Mouse (Mus musculus) embryonic fibroblast, embryonic 13.5 days (primary cell): Measurements from ENCODE around the gene Gif. TPM values are rescaled to one million over a fixed set of nuclear protein-coding genes. Genes with fewer than 3 reads are reported as not detected.

Source experiments
- H3K27ac ChIP-seq: 2 replicates; pipeline ENCODE4 v1.5.1; 2012; ENCODE audit warnings: low read length, control low read depth, inconsistent platforms; ENCODE audit not compliant: insufficient read depth
- H3K4me1 ChIP-seq: 2 replicates; pipeline ENCODE4 v1.6.1; 2011; ENCODE audit warnings: low read length; ENCODE audit not compliant: control insufficient read depth, insufficient read depth
- H3K4me3 ChIP-seq: 2 replicates; pipeline ENCODE4 v1.5.1; 2011; ENCODE audit warnings: mild to moderate bottlenecking, control low read depth, low read length; ENCODE audit not compliant: insufficient read depth
- CTCF ChIP-seq: IDR thresholded peaks from 2 replicates; pipeline ENCODE4 v1.5.1; 2011; ENCODE audit warnings: mild to moderate bottlenecking, control low read depth, low read length, moderate library complexity, borderline replicate concordance; ENCODE audit not compliant: insufficient read depth
- POLR2A ChIP-seq: IDR thresholded peaks from 2 replicates; pipeline ENCODE4 v1.6.1; 2011; ENCODE audit warnings: low read depth, mild to moderate bottlenecking, control low read depth, low read length, moderate library complexity
- polyA plus RNA-seq: library from polyadenylated mRNA; stranded (reverse); fragments of >200 nt; gene quantifications from 2 replicates; pipeline ENCODE4 v1.2.4, GENCODE M21; 2011; ENCODE audit warnings: low read depth; ENCODE audit not compliant: missing spikeins, insufficient read length

Gene Gif
- polyA plus RNA-seq, 1 experiment: not detected

DNA sequence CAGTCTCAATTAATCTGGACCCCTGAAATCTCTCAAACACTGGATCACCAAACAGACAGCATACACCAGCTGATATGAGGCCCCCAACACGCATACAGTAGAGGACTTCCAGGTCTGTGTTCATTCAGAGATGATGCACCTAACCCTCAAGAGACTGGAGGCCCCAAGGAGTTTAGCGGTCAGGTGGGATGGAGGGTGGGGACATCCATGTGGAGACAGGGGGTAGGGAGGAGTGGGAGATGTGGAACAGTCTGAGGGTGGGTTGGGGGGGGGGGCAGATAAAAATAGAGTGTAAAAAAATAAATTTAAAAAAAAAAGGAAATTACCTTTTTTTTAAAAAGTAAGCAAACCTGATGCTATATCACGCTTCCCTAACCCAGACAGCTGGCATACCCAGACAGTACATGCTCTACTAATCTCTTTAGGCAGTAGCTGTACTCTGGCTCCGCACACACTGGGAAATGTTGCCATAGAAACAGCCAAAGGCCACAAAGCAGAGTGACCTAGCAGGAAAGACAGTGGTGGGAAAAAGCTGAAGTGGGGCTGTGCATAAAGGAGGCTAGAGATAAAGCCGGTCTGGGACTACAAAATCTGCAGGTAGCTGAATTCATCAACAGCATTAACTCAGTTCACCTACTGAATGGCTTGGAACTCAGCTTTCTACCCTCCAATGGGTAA is 64.5 kb downstream of the Gif start:
- TF ChIP-seq CTCF (no peak), POLR2A (no peak)
- peaks cover 23% of the 10 kb centered on the region for H3K4me1 ChIP-seq
- no peak overlapping the region for H3K4me3 ChIP-seq
- H3K27ac ChIP-seq: no peak overlapping the region

Other genes with a start within 250 kb of the Gif start
- gene Ms4a6b, start 231.0 kb upstream of the Gif start, polyA plus RNA-seq: 1.1 TPM in 1 of 2 replicates, not detected in the other
- gene Ms4a4d, start 210.8 kb upstream of the Gif start, polyA plus RNA-seq: 0.43 and 1.0 TPM in 2 replicates
- 0.67 and 2.2 TPM in 2 replicates for gene Ms4a6d, start 142.7 kb upstream of the Gif start, polyA plus RNA-seq
- gene Ms4a2, start 123.8 kb upstream of the Gif start, polyA plus RNA-seq: not detected in 2 replicates
- not detected in 2 replicates for gene Ms4a3, start 106.7 kb upstream of the Gif start, polyA plus RNA-seq
- gene Oosp2, start 87.0 kb upstream of the Gif start, polyA plus RNA-seq: not detected in 2 replicates
- gene Oosp1, start 56.4 kb upstream of the Gif start, polyA plus RNA-seq: not detected in 2 replicates
- not detected in 2 replicates for gene Oosp3, start 50.5 kb upstream of the Gif start, polyA plus RNA-seq
- gene Mrpl16, start 22.8 kb downstream of the Gif start, polyA plus RNA-seq: 29.2 and 34.4 TPM in 2 replicates
- gene Stx3, start 71.8 kb downstream of the Gif start, polyA plus RNA-seq: 10.4 and 14.8 TPM in 2 replicates
- gene Olfr1417, start 91.7 kb downstream of the Gif start, polyA plus RNA-seq: not detected in 2 replicates
- not detected in 2 replicates for gene Olfr1418, start 113.5 kb downstream of the Gif start, polyA plus RNA-seq
- not detected in 2 replicates for gene Olfr1419, start 127.6 kb downstream of the Gif start, polyA plus RNA-seq
- not detected in 2 replicates for gene Olfr1420, start 139.0 kb downstream of the Gif start, polyA plus RNA-seq
- gene Patl1, start 164.8 kb downstream of the Gif start, polyA plus RNA-seq: 23.5 and 26.1 TPM in 2 replicates
- gene Osbp, start 218.4 kb downstream of the Gif start, polyA plus RNA-seq: 49.4 and 54.4 TPM in 2 replicates